Mouse (Mus musculus) left cerebral cortex, adult 18-20 months (tissue): ENCODE results near the gene Nbl1. TPM values are rescaled to one million over a fixed set of nuclear protein-coding genes. Genes with fewer than 3 reads are reported as not detected.
A peak's percentile ranks its signal among the peaks of the same experiment; 100 is the strongest.

ENCODE experiments used
- DNase-seq, 2 experiments: peaks; one replicate each; pipeline ENCODE4 v3.0.0; 2021 to 2022; ENCODE audit warnings: low spot score in 2 of 2, mixed read lengths in 1 of 2
- total RNA-seq, 2 experiments: library from RNA; stranded (reverse); gene quantifications; 2 replicates each; pipeline ENCODE4 v1.2.3; 2021

Nbl1 gene
- total RNA-seq, 2 experiments from 2014 or later: 62.6 to 66.6 TPM

- no peak for DNase-seq
Measured at GRCm38 (mm10) chr4:139101546-139101945, 8.8 kb upstream of the Nbl1 start.

- DNase-seq: no peak
Measured at GRCm38 (mm10) chr4:139100326-139100725, 7.5 kb upstream of the Nbl1 start.

GRCm38 (mm10) chr4:139096201-139096600, 3.4 kb upstream of the Nbl1 start:
- no peak for DNase-seq

GRCm38 (mm10) chr4:139095406-139095805, 2.6 kb upstream of the Nbl1 start:
- DNase-seq: no peak

GRCm38 (mm10) chr4:139093196-139093530, 370 bp upstream of the Nbl1 start:
- DNase-seq: no peak

GRCm38 (mm10) chr4:139091478-139092355, 1.1 kb downstream of the Nbl1 start:
- DNase-seq: no peak

- DNase-seq: no peak
Measured at GRCm38 (mm10) chr4:139091066-139091465, 1.7 kb downstream of the Nbl1 start.

GRCm38 (mm10) chr4:139090303-139090940, 2.4 kb downstream of the Nbl1 start:
- no peak for DNase-seq

- no peak for DNase-seq
Measured at GRCm38 (mm10) chr4:139088982-139089671, 3.7 kb downstream of the Nbl1 start.

GRCm38 (mm10) chr4:139086984-139087383, 5.8 kb downstream of the Nbl1 start:
- DNase-seq: no peak

- DNase-seq: peak; percentile 89 to 91
Measured at GRCm38 (mm10) chr4:139086037-139086436, 6.8 kb downstream of the Nbl1 start.

GRCm38 (mm10) chr4:139085337-139085736, 7.5 kb downstream of the Nbl1 start:
- DNase-seq: no peak

- no peak for DNase-seq
Measured at GRCm38 (mm10) chr4:139082790-139083564, 9.8 kb downstream of the Nbl1 start.

- DNase-seq: peak in 1 of 2 experiments; percentile 30
Measured at GRCm38 (mm10) chr4:139081270-139081931, 11.4 kb downstream of the Nbl1 start.

GRCm38 (mm10) chr4:139080259-139080658, 12.5 kb downstream of the Nbl1 start:
- no peak for DNase-seq

- no peak for DNase-seq
Measured at GRCm38 (mm10) chr4:139079439-139079838, 13.4 kb downstream of the Nbl1 start.

- DNase-seq: no peak
Measured at GRCm38 (mm10) chr4:139078726-139079125, 14.1 kb downstream of the Nbl1 start.

- DNase-seq: no peak
Measured at GRCm38 (mm10) chr4:139078313-139078712, 14.5 kb downstream of the Nbl1 start.

GRCm38 (mm10) chr4:139075915-139076314, 16.9 kb downstream of the Nbl1 start:
- peak in 1 of 2 experiments; percentile 55 for DNase-seq

- peak; percentile 40 to 60 for DNase-seq
Measured at GRCm38 (mm10) chr4:139075041-139075711, 17.6 kb downstream of the Nbl1 start, which contains the start of gene Htr6. Htr6 (minus strand) TSS chr4:139075570.
